Mouse (Mus musculus) thymus, postnatal 36 days (tissue): ENCODE results near the gene Max.

Source experiments
- DNase-seq, 2 experiments: peaks; one replicate each; pipeline ENCODE4 v3.0.0; 2022; ENCODE audit warnings: mixed read lengths in 2 of 2

Max gene

DNA sequence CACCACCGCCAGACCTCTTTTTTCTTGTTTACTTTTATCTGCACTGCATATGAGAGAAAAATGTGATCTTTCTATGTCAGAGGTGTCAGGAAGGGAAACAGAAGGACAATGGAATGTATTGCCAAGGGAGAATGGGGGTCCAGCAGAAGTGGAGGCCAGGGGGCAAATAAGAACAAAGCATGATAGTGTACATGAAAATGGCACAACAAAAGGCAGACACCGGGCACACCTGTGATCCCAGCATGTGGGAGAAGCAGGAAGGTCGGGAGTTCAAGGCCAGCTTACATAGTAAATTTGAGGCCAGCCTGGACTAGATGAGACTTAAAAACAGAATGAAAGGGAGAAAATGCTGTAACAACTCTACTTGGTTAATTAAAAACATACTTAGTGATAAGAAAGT, 43.1 kb downstream of the Max start:
- DNase-seq = no peak

DNA sequence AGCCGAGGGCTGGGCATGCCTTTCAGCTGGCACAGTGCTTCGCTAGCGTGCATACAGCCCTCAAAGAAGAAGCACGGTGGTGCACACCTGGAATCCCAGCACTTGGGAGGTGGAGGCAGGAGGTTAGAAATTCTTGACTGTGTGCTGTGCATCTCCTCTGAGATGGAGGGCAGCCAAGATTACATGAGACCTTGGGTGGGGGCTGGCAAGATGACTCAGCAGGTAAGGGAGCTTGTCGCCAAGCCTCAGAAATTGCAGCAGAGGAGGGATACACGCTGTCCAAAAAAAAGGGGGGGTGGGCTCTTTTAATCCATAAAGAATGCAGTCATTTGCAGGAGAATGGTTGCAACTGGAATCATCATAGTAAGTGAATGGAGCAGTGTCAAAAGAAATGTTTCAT, 43.9 kb downstream of the Max start:
- no peak for DNase-seq

GRCm38 (mm10) chr12:76916163-76916562, 45.8 kb downstream of the Max start:
- no peak for DNase-seq

GRCm38 (mm10) chr12:76912193-76912592, 49.8 kb downstream of the Max start:
- DNase-seq = no peak

DNA sequence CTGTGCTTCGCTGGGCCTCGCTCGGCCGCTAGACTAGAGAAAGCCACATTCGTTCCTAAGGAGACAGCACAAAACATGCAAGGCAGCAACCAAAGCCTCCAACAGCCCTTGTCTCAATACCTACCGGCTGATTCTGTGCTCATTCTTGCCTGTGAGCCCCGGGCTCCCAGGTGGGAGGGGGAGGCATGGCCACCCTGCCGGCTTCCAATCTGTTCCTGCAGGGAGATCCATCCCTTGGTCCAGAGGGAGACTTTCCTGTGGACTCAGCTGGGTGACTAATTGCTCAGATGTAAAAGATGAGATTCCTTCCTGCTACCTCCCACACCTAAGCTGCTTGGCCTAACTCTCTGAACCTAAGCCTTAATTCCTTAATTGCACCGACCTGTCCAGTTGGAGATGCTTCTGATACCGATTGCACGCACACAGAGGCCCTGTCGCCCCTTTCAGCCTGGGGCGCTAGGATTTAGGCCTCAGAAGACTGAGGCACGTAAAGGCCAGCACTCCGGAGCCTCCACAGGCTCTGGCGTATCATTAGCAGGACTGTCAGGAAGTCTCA, 50.8 kb downstream of the Max start:
- no peak for DNase-seq

- no peak for DNase-seq
Measured at GRCm38 (mm10) chr12:76910258-76910940, 51.6 kb downstream of the Max start.

DNA sequence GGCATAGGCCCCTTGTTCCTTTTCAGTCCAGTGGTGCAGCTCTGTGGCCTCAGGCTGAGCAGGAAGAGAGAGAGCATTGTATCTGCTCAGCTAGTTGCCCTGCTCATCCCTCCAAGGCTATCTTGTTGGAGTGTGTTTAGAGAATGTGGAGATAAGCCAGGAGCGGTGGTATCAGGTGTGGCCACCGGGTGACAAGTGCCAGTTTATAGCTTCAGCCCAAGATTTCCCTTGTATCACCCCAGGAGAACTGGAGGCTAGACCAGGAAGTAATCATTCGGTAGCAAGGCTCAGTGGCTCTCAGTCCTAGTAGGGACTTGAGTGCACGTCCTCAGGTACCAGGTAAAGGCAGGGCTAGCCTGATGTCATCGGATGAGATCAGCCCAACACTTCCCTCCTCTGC, 52.8 kb downstream of the Max start:
- no peak for DNase-seq

GRCm38 (mm10) chr12:76906278-76906677, 55.7 kb downstream of the Max start:
- no peak for DNase-seq

- no peak for DNase-seq
Measured at GRCm38 (mm10) chr12:76901508-76902294, 60.3 kb downstream of the Max start.

GRCm38 (mm10) chr12:76899261-76899975, 62.6 kb downstream of the Max start:
- DNase-seq = no peak

- no peak for DNase-seq
Measured at GRCm38 (mm10) chr12:76898141-76898540, 63.9 kb downstream of the Max start.

- no peak for DNase-seq
Measured at GRCm38 (mm10) chr12:76897006-76897405, 65.0 kb downstream of the Max start.

GRCm38 (mm10) chr12:76896566-76896965, 65.4 kb downstream of the Max start:
- DNase-seq = no peak

GRCm38 (mm10) chr12:76895777-76896176, 66.2 kb downstream of the Max start:
- no peak for DNase-seq

- DNase-seq = no peak
Measured at GRCm38 (mm10) chr12:76894792-76895559, 67.0 kb downstream of the Max start.

- no peak for DNase-seq
Measured at GRCm38 (mm10) chr12:76892910-76893695, 68.9 kb downstream of the Max start.

DNA sequence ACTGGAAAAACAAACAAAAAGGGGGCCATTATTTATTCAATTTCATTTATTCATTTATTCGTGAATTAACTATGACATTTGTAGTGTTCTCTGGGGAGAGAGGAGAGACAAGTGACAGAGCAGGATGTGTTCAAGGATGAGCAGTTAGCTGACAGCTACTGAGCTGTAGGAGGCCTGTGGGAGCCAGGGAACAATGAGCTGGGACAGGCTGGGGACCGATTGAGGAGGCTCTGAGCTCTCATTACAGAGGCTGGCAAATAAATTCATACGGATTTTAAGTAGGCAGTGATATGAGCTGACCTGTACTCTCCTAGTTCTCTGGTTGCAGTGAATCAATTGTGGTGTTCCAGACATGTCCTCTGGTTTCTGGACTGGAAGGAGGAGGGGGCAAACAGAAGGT, 70.8 kb downstream of the Max start:
- DNase-seq = no peak

- DNase-seq = no peak
Measured at GRCm38 (mm10) chr12:76889404-76890184, 72.4 kb downstream of the Max start.

GRCm38 (mm10) chr12:76887941-76888340, 74.1 kb downstream of the Max start:
- DNase-seq = no peak
